Mouse (Mus musculus): ENCODE results near the gene Tulp2.
"Not testable (repeated sequence)": the region's sequence is repeated elsewhere in the genome, so short reads cannot be mapped to it uniquely, and the experiment has no call there.

Gene Tulp2

DNA sequence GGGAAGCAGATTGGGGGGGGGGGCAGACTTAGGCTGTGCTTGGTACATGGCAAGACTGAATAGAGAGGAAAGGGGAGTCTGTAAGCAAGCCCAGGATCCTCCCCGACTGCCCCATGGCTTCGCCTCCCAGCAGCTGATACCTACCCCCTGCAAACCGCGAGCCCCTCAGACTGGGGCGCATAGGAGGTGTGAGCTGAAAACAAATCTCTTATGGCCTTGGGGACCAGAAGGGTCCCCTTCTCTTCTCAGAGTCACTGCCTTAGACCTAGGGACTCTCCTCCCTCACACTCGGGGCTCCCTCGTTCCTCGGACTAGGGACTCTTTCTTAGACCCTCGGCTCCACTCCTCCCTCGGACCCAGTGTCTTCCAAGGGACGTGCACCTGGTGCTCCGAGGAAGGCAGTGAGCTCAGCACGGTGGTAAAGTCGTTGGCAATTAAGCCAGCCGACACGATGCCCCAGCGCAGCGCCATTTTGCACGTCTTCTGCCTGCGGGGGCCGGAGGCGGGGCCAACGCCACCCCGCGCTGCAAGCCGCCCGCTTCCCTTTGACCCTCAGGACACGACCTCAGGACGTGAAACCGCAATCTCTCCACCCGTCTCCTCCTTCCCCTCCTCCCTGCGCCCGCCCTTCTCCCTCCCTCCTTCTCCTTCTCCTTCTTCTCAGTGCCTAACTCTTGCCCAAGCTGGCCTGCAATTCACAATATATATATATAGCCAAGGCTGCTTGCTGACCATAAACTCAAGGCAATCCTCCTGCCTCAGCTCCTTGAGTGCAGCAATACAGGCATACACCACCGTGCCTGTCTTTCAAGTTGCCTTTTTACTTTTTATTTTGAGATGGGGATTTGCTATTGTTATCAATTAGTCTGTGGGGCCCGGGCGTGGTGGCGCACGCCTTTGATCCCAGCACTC lies 6.9 kb downstream of the Tulp2 start, which contains the start of gene Dhdh:
Gene Dhdh (minus strand): TSS at position 513 of the 912 bp plus-strand sequence.
- DNase-seq = peak; percentile 51

DNA sequence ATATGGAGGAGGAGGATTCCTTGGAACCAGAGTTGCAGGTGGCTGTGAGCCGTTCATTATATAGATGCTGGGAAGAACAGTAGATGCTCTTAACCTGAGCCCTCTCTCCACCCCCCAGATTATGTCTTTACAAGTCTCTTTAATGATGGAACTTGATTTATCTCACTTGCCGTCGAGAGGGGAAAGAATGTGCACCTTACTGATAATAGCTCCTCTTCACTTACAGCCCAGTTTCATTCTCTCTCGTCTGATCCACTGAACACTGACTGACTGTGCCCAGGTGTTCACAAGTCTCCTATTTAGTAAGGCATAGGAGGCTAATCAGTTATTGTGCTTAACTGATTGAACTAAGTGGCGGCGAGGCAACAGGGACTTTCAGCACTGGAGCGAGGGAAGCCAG lies 7.9 kb downstream of the Tulp2 start:
- no peak for DNase-seq

DNA sequence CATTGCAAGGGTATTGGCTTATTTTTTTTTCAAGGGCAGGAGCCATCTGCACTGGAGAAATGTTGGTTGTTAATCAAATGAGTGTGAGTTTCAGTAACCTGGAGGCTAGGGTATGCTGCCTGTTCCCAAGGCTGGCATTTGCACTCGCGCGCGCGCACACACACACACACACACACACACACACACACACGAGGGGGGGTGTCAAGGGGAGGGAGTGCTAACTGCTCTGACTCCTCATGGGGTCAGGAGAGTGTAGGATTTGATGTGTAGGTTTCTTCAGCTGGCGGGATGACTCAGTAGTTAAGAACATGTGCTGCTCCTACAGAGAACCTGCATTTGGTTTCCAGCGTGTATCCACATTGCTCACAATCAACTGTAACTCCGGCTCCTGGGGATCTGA lies 9.1 kb downstream of the Tulp2 start:
- DNase-seq = no peak

DNA sequence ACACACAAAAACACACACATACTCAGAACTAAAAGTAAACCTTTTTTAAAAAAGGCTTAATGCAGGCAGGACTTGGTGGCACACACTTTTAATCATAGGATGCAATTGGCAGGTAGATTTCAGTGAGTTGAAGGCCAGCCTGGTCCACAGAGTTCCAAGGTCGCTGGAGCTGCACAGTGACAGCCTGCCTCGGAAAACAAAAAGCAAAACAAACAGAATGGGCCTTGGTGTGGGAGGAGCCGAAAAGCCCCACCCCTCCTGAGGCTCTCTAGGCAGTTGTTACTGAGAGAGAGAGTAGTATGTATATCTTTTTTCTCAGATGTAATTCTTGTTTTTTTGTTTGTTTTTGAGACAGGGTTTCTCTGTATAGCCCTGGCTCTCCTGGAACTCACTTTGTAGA lies 9.6 kb downstream of the Tulp2 start:
- no peak for DNase-seq

DNA sequence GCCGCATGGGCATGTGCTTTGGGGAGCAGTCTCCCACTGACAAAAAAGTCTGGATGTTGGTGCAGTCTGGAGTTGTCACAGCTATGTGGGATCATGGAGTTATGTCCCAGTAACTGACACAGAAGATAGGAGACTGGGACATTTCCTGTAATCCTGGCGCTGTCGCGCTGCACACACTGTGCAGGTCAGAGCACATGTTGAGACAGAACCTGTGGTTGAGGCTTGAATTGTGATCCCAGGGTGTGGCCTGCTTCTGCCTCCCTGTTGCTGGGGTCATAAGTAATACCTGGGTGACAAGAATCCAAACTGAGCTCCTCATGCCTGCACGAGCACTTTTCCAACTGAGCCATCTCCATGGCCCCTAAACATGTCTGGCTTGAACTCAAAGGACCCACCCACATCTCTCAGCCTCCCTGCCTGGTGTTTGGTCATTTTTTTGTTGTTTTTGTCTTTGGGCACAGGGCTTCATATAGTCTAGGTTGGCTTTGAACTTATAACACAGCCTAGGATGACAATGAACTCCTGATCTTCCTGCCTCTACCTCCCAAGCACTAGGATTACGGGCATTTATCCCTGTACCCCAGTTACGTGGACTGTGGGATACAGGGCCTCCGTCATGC lies 10.7 kb downstream of the Tulp2 start:
- DNase-seq = no peak

DNA sequence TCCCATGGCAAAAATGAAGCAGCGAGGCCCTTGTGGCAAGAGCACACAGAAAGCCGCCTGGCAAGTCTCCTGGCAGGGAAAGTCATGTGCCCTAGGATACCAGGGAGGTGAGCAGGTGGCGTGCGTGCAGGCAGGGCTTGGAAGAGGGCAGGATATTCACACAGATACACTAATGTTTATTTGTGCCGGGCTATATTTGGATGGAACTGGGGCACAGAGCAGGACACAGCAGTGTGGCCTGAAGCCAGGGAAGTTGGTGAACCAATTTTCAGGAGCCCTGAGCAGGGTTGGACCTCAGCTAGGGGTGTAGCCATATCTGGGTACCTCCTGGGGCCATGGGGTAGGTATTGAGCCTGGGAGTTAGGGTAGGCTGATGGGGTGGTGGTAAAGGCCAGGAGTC lies 11.3 kb downstream of the Tulp2 start:
- no peak for DNase-seq

DNA sequence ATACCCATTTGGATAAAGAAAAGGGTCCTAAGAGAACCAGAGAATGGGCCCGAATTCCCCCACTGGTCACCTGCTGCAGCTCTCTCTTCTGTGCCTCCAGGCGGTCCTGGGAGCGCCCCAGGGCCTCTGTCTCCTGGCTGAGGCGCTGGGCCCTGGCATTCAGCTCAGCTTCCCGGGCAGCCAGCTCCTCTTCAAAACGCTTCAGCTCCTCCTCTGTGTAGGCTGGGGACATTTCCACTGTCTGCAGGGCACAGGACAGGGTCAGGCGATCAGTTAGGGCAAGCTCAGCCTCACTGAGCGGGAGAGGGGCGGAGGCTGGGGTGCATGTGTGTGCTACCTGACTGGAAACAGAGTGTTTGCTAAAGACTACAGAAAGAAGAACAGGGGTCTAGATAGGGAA lies 12.9 kb downstream of the Tulp2 start:
- DNase-seq = no peak

DNA sequence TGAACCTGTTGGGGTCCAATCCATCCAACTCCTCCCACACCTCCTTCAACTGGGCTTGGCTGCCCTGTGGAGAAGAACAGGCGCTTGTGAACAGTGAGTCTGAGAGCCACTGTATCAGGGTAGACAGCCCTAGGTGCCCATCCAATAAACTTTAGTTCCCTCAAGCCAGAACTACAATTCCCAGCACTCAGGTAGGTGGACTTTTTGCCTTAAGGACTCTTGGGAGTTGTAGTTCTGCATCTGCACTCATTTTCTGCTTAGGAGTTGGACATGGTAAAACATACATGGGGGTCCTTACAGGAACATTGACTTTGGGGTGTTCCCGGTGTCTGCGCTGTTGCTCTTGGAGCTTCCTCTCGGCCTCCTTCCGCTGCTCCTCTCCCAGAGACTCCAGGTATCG lies 16.8 kb downstream of the Tulp2 start:
- no peak for DNase-seq

DNA sequence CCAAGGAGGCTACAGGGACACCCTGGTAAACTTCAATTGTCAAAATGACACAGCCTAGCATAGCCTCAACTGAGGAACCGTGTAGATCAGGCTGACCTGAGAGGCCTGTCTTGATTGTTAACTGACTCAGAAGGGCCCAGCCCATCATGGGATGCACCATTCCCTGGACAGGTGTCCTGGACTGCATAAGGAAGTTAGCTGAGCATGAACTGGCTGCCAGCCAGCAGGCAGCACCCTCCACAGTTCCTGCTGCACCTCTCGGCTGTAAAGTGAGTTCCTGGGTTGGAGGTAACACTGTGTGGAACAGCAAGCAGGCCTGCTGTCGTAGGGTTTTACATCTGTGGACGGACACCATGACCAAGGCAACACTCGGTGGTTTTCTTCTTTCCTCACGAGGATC lies 25.9 kb downstream of the Tulp2 start:
- no peak for DNase-seq

DNA sequence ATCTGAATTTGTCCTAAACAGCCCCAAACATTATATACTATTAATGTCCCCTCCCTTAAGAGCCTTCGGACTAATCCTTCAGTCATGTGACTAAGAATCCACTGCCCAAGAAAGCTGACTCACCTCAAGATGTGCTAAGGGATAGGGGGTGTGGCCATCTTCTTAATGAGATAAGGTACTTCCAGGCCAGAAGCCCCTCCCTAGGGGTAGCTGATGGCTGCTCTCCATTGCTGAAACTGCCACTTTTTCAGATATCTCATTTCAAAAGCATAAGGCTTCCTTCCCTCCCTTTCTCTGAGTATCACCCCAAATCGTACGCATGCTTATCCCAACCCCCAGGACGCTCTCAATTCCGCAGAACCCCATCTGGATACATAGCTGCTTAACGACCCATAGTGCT lies 26.9 kb downstream of the Tulp2 start:
- DNase-seq = no peak

DNA sequence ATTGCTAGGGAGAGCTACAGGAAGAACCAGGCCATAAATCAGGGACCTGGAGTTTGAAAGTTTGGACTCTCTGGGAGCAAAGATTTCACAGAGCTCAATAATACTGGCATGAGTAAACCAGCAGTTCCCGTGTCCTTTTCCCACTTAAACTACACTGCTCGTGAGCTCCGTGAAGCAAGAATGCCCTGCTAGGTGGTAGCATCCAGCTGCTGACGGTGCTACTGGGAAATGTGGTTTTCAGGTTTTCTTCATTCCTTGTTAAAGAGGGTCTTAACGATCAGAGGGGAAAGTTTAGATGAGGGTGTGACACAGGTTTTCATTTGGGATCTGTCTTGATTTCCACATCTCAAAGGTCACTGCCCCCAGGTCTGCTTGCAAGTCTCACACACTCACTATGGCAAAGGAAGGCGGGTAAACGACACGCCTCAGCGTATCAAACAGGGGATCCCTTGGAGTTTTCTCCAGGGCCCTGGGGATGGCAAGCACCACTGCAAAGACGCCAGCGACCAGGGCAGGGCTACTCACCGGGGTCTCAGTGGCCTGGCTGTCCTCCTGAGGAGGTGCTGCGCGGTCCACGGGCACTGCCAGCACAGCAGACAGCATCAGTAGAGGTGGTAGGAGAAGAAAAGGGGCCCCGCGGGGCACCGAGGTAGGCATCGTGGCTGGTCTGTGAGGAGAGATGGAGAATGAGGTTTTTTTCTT lies 27.7 kb downstream of the Tulp2 start:
- DNase-seq = no peak

DNA sequence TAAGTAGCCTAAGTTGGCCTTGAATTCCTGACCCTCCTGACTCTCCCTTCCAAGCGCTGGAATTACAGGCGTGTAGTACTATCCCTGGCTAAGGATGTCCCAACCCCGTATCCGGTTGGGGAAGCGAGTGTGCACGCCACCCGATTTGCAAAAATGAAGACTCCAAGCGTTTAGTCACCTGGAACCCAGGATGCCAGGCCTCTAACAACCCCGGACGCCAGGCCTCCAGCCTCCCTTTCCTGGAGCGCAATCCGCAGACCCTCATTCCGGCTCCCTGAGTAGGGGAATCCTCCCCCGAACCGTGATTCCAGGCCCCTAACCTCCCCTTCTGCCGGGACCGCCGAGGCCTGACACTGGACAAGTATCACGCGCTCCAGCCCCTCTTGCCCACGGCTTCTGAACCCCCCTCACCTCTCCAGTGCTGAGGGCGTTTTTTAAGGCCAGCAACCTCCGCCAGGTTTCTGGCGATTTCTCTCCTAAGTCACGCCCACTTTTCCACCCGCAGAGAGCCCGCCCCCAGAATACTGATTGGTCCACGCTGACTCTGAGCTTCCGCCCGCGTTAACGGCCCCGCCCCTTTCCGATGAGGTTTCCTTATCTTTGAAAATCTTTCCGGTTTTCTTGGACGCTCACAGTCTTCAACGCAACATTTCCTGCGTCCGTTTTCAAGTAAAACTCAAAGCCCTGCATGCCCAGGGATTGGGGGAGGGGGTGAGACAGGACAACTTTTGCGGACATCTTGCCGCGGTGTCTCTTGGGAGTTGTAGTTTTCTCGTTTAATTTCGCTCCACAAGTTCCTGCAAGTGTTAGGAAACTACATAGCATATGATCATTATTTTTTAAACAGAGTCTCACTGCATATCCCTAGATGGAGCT lies 28.5 kb downstream of the Tulp2 start, which contains the start of gene Nucb1:
Gene Nucb1 (minus strand): TSS at position 495 of the 876 bp plus-strand sequence.
- peak; percentile 81 for DNase-seq

DNA sequence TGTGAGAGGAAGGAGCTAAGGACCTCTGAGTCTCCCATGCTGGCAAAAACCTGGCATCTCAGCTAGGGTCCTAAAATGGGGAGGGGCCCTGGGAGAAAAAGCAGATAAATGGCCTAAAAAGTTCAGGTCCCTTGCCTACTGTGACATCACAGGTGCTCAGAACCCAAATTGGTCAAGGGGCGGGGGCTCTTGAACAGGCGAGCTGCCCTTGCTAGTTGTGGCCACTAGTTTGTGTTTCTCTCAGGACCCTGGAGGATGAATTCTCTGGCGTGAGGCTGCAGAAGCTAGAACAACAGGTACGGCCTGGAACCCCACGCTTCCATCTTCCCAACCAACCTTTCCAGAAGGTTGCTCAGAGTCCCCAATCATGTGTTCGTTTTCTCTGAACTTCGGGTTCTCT lies 32.7 kb downstream of the Tulp2 start:
- no peak for DNase-seq

DNA sequence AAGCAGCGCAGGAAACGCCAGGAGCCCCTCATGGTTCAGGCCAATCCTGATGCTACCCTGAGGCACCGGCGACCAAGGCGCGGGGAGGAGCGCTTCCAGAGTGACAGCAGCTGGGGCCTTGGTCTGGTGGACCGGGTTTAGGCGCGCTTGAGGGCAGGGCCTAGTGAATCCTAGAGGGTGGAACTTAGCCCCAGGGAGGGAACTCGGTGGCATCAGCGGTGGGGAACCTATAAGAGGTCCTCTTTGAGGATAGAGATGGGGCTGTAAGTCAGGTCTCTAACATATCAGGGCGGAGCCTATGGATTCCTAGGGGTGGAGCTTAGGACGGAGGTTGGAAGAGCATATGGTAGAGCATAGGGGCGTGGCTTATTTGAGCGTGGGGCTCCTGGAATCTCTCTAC lies 33.8 kb downstream of the Tulp2 start:
- no peak for DNase-seq

DNA sequence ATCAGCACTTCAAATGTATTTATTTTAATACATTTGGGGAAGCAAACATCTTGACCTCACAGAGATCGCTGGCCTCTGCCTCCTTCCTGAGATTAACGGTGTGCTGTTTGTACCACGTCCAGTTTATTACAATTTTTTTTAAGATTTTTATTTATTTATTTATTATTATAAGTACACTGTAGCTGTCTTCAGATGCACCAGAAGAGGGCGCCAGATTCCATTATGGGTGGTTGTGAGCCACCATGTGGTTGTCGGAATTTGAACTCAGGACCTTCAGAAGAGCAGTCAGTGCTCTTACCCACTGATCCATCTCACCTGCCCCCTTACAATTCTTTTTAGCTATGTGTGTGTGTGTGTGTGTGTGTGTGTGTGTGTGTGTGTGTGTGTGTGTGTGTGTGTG lies 35.2 kb downstream of the Tulp2 start:
- DNase-seq = not testable (repeated sequence)

DNA sequence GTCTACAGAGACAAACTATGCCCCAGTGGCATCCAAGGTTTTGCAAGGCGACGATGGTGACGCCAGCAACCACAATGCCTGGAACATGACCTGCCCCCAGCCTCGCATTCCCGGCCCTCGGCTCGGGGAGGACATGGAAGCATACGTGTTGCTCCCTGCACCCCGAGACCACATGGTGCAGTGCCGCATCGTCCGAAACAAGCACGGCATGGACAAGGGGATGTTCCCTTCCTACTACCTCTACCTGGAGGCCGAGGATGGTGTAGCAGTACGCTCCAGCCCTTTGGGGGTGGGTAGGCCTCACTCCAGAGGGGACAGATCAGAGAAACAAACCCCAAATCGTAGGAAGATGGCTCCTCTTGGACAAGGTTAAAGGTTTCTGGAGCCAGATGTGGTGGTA lies 36.9 kb downstream of the Tulp2 start:
- DNase-seq = no peak

DNA sequence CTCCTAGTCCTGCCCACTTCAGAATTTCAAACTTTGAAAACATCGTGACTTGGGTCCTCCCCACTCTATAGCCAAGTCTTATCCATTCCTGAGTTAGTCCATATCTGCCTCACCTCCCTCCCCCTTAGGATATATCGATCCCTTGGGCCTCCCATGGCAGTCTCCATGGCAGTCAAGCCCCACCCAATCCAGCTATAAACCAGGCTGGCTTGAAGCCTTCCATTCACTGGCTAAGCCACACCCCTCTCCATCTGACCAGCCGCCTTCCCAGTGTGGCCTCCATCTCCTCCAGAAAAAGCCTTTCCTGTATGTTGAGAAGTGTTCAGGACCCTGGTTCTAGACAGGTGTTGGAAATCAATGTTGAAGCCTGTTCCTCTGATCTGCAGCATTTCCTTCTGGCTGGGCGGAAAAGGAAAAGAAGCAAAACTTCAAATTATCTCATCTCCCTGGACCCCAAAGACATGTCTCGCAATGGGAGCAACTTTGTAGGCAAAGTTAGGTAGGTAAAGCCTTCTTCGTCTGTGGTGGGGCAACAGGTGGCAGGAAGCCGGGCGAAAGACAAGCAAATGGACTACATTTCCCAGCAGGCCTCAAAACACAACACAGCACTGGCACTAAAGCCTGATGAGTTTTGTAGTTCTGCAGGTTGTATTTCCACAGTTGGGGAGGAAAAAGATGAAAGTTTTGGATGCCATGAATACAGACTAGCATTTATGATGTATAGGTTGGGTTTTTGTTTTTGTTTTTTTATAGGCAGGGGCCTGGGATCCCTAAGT lies 37.9 kb downstream of the Tulp2 start:
- DNase-seq = peak; percentile 29

DNA sequence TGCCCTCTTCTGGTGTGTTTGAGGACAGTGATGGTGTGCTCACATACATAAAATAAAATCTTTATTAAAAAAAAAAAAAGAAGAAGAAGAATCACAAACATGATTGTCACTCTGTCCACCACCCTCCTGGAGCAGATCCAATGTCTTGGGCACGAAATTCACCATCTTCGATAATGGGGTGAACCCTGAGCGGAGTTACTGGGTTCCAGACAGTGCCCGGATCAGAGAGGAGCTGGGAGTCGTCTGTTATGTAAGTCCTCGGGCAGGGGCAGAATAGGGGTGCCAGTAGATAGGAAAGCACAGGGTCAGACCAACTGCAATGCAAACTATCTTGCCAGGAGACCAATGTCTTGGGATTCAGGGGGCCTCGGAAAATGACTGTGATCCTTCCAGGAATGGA lies 38.9 kb downstream of the Tulp2 start:
- DNase-seq = no peak

DNA sequence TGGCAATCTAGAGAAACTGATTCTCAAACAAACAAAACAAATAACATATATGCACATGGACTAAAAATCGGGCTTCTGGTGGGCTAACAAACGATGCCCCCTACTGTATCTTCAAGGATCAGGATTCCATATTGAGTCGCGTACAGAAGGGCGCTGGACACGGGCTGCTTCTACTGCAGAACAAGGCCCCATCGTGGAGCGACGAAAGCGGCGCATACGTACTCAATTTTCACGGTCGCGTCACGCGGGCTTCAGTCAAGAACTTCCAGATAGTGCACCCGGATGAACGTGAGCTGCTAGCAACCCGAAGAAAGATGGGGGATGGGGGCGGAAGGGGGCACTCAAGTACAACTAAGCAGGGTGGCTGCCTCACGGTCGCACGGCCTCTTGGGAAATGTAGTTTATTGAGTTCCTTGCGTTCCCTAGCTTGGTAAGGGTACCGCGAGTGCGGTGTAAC lies 40.1 kb downstream of the Tulp2 start:
- DNase-seq = peak; percentile 84

DNA sequence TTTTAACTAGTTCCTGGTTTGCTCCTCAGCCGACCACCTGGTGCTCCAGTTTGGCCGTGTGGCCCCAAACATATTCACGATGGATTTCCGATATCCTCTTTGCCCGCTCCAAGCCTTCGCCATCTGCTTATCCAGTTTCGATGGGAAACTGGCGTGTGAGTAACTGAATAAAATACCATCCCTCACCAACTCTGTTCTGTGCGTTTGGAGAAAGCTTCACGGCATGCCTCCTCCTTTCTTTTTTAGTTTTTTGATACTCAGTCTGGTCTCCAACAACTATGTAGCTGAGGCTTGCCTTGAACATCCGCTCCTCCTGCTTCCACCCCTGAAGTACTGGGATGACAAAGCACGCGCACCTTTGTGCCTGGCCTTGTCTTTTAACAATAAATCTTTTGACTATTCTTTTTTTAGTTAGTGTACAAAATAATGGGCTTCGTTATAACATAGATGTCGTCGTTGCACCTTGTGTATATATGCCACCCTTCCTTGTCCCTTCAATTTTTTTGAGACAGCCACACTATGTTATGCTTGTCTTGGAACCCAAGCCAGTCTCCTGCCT lies 40.6 kb downstream of the Tulp2 start:
- no peak for DNase-seq

DNA sequence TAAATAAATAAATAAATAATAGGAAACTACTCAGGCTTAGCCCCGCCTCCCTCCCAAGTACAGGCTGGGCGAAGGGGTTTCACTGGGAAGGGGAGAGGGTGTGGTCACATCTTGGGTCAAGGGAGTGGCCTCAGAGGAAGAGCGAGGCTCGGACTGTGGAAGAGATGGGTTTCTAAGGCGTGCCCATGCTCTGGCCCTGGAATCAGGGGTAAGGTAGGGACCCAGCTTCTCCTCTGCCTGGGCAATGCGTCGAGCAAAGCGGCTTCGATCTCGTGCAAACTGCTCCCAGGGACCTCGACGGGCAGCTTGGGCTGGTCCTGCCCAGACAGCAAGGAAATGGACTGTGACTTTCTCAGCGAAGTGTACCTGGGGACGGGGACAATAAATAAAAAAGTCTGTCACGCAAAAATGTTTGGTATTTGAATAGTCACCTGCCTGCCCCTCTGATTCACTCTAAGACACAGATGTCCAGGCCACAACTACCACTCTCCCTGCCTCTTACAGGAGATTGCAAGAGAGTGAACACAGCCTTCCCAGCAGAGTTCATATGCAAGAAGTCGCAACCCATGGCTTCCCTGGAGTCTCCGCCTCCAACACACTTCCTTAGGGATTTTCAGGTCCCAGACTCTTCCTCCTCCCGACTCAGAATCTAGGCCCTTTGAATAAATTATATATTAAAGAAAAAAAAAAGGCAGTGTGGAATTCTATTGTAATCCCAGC lies 41.4 kb downstream of the Tulp2 start:
- DNase-seq = no peak
